Mouse (Mus musculus): Measurements from ENCODE around the gene Tbx2. TPM values are rescaled to one million over a fixed set of nuclear protein-coding genes. Genes with fewer than 3 reads are reported as not detected.

Gene Tbx2
- total RNA-seq, 1 experiment: 0.80 TPM

GRCm38 (mm10) chr11:85829520-85830440 is 2.6 kb upstream of the Tbx2 start:
- H3K27ac ChIP-seq (ENCODE audit: insufficient read depth, low read depth, low read length, poor library complexity, severe bottlenecking): no peak overlapping the region
- TF ChIP-seq MAFK (IDR thresholded peaks at IDR 0.05; ENCODE audit: insufficient read depth, low read depth, low read length): no peak
- TF ChIP-seq HCFC1 (IDR thresholded peaks at IDR 0.05; ENCODE audit: borderline replicate concordance, insufficient read depth, low read length): no peak
- no peak for TF ChIP-seq CHD2 (IDR thresholded peaks at IDR 0.05; ENCODE audit: low read depth, low read length)
- TF ChIP-seq ZNF384 (IDR thresholded peaks at IDR 0.05; ENCODE audit: low read depth, low read length): no peak
- no peak for TF ChIP-seq ZC3H11A (IDR thresholded peaks at IDR 0.05; ENCODE audit: borderline replicate concordance, low read depth, low read length)
- no peak for DNase-seq (ENCODE audit: low read depth, low spot score)

GRCm38 (mm10) chr11:85830901-85831341 is 1.4 kb upstream of the Tbx2 start:
- Histone ChIP-seq H3K4me1 (ENCODE audit: control insufficient read depth in 2 of 2, insufficient read depth in 2 of 2, low read length in 2 of 2, poor library complexity in 1 of 2) (no peaks in the 10 kb centered on the region), H3K4me3 (ENCODE audit: insufficient read depth in 1 of 2, low read depth in 1 of 2, low read length in 2 of 2, poor library complexity in 1 of 2, severe bottlenecking in 1 of 2) (no peak overlapping the region)
- TF ChIP-seq ZNF384 (IDR thresholded peaks at IDR 0.05; ENCODE audit: low read depth, low read length): no peak
- no peak for TF ChIP-seq CHD2 (IDR thresholded peaks at IDR 0.05; ENCODE audit: low read depth, low read length)
- no peak for TF ChIP-seq HCFC1 (IDR thresholded peaks at IDR 0.05; ENCODE audit: borderline replicate concordance, insufficient read depth, low read length)
- TF ChIP-seq MAFK (IDR thresholded peaks at IDR 0.05; ENCODE audit: insufficient read depth, low read depth, low read length): no peak
- TF ChIP-seq ZC3H11A (IDR thresholded peaks at IDR 0.05; ENCODE audit: borderline replicate concordance, low read depth, low read length): no peak

More at GRCm38 (mm10) chr11:85829520-85830440, 2.6 kb upstream of the Tbx2 start:
- Histone ChIP-seq H3K36me3 (ENCODE audit: control insufficient read depth, insufficient read depth, low read length, poor library complexity, severe bottlenecking) (no peaks in the 10 kb centered on the region), H3K4me3 (ENCODE audit: insufficient read depth in 1 of 2, low read depth in 1 of 2, low read length in 2 of 2, poor library complexity in 1 of 2, severe bottlenecking in 1 of 2) (peak overlapping the region in 1 of 2 experiments; percentile 18; a peak in 2 of 4 replicates), H3K9ac (ENCODE audit: insufficient read depth, low read depth, low read length, poor library complexity, severe bottlenecking) (no peak overlapping the region), H3K4me1 (ENCODE audit: control insufficient read depth in 2 of 2, insufficient read depth in 2 of 2, low read length in 2 of 2, poor library complexity in 1 of 2) (no peaks in the 10 kb centered on the region), H3K9me3 (ENCODE audit: control insufficient read depth, insufficient read depth, low read depth, low read length) (no peaks in the 10 kb centered on the region)
- in situ Hi-C loops (cut with MboI; ENCODE audit: low sequenced_read_pairs in 2 of 2, unreplicated experiment in 2 of 2): loop anchor here (10.0 kb wide), 2 partner anchors 115 to 445 kb away; no protein-coding TSS in a partner anchor

GRCm38 (mm10) chr11:85831656-85832230 is 608 bp upstream of the Tbx2 start:
- Histone ChIP-seq H3K9ac (ENCODE audit: insufficient read depth, low read depth, low read length, poor library complexity, severe bottlenecking) (peak overlapping the region; percentile 2; the same call in 1 of the 2 replicates), H3K4me3 (ENCODE audit: insufficient read depth in 1 of 2, low read depth in 1 of 2, low read length in 2 of 2, poor library complexity in 1 of 2, severe bottlenecking in 1 of 2) (peak overlapping the region; percentile 63), H3K9me3 (ENCODE audit: control insufficient read depth, insufficient read depth, low read depth, low read length) (no peaks in the 10 kb centered on the region), H3K36me3 (ENCODE audit: control insufficient read depth, insufficient read depth, low read length, poor library complexity, severe bottlenecking) (no peaks in the 10 kb centered on the region), H3K27ac (ENCODE audit: insufficient read depth, low read depth, low read length, poor library complexity, severe bottlenecking) (no peak overlapping the region), H3K4me1 (ENCODE audit: control insufficient read depth in 2 of 2, insufficient read depth in 2 of 2, low read length in 2 of 2, poor library complexity in 1 of 2) (no peaks in the 10 kb centered on the region)
- in situ Hi-C loops (cut with MboI; ENCODE audit: low sequenced_read_pairs in 2 of 2, unreplicated experiment in 2 of 2): no loop called here
- no peak for TF ChIP-seq MAFK (IDR thresholded peaks at IDR 0.05; ENCODE audit: insufficient read depth, low read depth, low read length)
- TF ChIP-seq ZC3H11A (IDR thresholded peaks at IDR 0.05; ENCODE audit: borderline replicate concordance, low read depth, low read length): no peak
- no peak for TF ChIP-seq CHD2 (IDR thresholded peaks at IDR 0.05; ENCODE audit: low read depth, low read length)
- TF ChIP-seq ZNF384 (IDR thresholded peaks at IDR 0.05; ENCODE audit: low read depth, low read length): no peak
- TF ChIP-seq HCFC1 (IDR thresholded peaks at IDR 0.05; ENCODE audit: borderline replicate concordance, insufficient read depth, low read length): no peak
- no peak for DNase-seq (ENCODE audit: low read depth, low spot score)

More at GRCm38 (mm10) chr11:85830901-85831341, 1.4 kb upstream of the Tbx2 start:
- H3K9me3 ChIP-seq (ENCODE audit: control insufficient read depth, insufficient read depth, low read depth, low read length): no peaks in the 10 kb centered on the region
- no peaks in the 10 kb centered on the region for H3K36me3 ChIP-seq (ENCODE audit: control insufficient read depth, insufficient read depth, low read length, poor library complexity, severe bottlenecking)
- in situ Hi-C loops (cut with MboI; ENCODE audit: low sequenced_read_pairs in 2 of 2, unreplicated experiment in 2 of 2): no loop called here
- H3K9ac ChIP-seq (ENCODE audit: insufficient read depth, low read depth, low read length, poor library complexity, severe bottlenecking): no peak overlapping the region
- DNase-seq (ENCODE audit: low read depth, low spot score): no peak
- H3K27ac ChIP-seq (ENCODE audit: insufficient read depth, low read depth, low read length, poor library complexity, severe bottlenecking): no peak overlapping the region

- peak overlapping the region; percentile 45 for H3K9ac ChIP-seq (ENCODE audit: insufficient read depth, low read depth, low read length, poor library complexity, severe bottlenecking)
- in situ Hi-C loops (cut with MboI; ENCODE audit: low sequenced_read_pairs in 2 of 2, unreplicated experiment in 2 of 2): no loop called here
- no peak for TF ChIP-seq ZNF384 (IDR thresholded peaks at IDR 0.05; ENCODE audit: low read depth, low read length)
- no peak for TF ChIP-seq MAFK (IDR thresholded peaks at IDR 0.05; ENCODE audit: insufficient read depth, low read depth, low read length)
- TF ChIP-seq HCFC1 (IDR thresholded peaks at IDR 0.05; ENCODE audit: borderline replicate concordance, insufficient read depth, low read length): no peak
- TF ChIP-seq ZC3H11A (IDR thresholded peaks at IDR 0.05; ENCODE audit: borderline replicate concordance, low read depth, low read length): no peak
- no peak for TF ChIP-seq CHD2 (IDR thresholded peaks at IDR 0.05; ENCODE audit: low read depth, low read length)
- H3K4me1 ChIP-seq (ENCODE audit: control insufficient read depth in 2 of 2, insufficient read depth in 2 of 2, low read length in 2 of 2, poor library complexity in 1 of 2): peaks cover 0 to 5% of the 10 kb centered on the region in 2 experiments; a peak in 1 of 4 replicates
- no peaks in the 10 kb centered on the region for H3K36me3 ChIP-seq (ENCODE audit: control insufficient read depth, insufficient read depth, low read length, poor library complexity, severe bottlenecking)
- DNase-seq (ENCODE audit: low read depth, low spot score): no peak
- no peak overlapping the region for H3K27ac ChIP-seq (ENCODE audit: insufficient read depth, low read depth, low read length, poor library complexity, severe bottlenecking)
- no peaks in the 10 kb centered on the region for H3K9me3 ChIP-seq (ENCODE audit: control insufficient read depth, insufficient read depth, low read depth, low read length)
- H3K4me3 ChIP-seq (ENCODE audit: insufficient read depth in 1 of 2, low read depth in 1 of 2, low read length in 2 of 2, poor library complexity in 1 of 2, severe bottlenecking in 1 of 2): peak overlapping the region; percentile 43 to 63; a peak in 3 of 4 replicates
Measured at GRCm38 (mm10) chr11:85833081-85833521, 750 bp downstream of the Tbx2 start.

All from ES-E14 (cell line).